Mouse (Mus musculus) heart, postnatal 0 days (tissue): ENCODE measurements around the gene Usp50.

Source experiments
- CTCF ChIP-seq: IDR thresholded peaks from 2 replicates; pipeline ENCODE4 v1.5.1; 2016; ENCODE audit warnings: antibody characterized with exemption, control low read depth, low read depth
- EP300 ChIP-seq: IDR thresholded peaks from 2 replicates; pipeline ENCODE4 v1.6.1; 2016; ENCODE audit warnings: antibody characterized with exemption, low read depth

DNA sequence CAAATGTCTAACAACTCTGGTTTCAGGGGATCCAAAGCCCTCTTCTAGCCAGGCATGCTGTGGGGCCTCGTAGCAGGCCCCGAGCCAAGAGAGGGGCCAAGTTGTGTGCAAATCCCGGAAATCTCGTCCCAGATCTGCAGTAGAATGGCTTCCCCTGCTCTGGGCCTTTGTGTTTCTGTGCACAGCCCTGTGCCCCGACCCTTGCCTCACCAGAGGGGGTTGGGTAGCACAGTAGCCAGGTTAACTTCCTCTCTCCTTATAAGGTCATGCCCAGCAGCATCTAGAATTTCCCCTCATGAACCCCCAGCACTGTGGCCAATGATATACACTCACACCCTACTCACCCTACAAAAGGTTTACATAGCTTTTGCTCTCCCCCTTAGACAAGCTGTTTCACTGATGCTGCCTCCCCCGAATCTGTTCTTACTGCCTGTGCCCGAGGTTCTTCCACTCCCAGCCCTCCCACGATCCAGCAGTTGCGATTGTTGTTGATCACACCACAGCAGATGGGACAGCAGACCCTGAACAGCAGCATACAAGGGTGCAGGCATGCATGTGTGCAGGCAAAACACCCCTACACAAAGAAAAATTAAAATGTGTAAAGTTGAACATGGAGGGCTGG, 4.6 kb upstream of the Usp50 start:
- TF ChIP-seq CTCF = no peak
- no peak for TF ChIP-seq EP300
